Mouse (Mus musculus) lung, adult 2 months (tissue): Measurements from ENCODE around the gene Fbxl7. TPM values are rescaled to one million over a fixed set of nuclear protein-coding genes. Genes with fewer than 3 reads are reported as not detected.

Experiments
- DNase-seq: peaks from one replicate; pipeline ENCODE4 v3.0.0; 2022
- H3K4me1 ChIP-seq: fragments of 200-500 bp; 2 replicates; pipeline ENCODE4 v1.6.1; 2011; ENCODE audit warnings: low read length; ENCODE audit not compliant: control insufficient read depth, insufficient read depth
- H3K4me3 ChIP-seq: fragments of 200-500 bp; replicated peaks from 2 replicates; pipeline ENCODE3; 2011; ENCODE audit warnings: low read depth, mild to moderate bottlenecking, control low read depth, low read length; ENCODE audit errors: extremely low read depth
- CTCF ChIP-seq: fragments of 200-500 bp; IDR thresholded peaks from 2 replicates; pipeline ENCODE4 v1.5.1; 2011; ENCODE audit warnings: mild to moderate bottlenecking, low read length, control low read depth; ENCODE audit not compliant: insufficient read depth
- POLR2A ChIP-seq: fragments of 200-500 bp; IDR thresholded peaks from 2 replicates; pipeline ENCODE4 v1.6.1; 2011; ENCODE audit warnings: low read depth, mild to moderate bottlenecking, control low read depth, low read length, borderline replicate concordance; ENCODE audit errors: extremely low read depth
- WGBS: fragments of 180-500 bp; shearing (Covaris S2); methylation state at CpG from one replicate; pipeline ENCODE4 v1.1.7; 2018; 5-methylcytosine and 5-hydroxymethylcytosine counted together
- polyA plus RNA-seq: library from polyadenylated mRNA; depleted of rRNA; stranded (reverse); fragments of >200 nt; gene quantifications from 2 replicates; pipeline ENCODE4 v1.2.3, GENCODE M21; 2012

The Fbxl7 gene
- polyA plus RNA-seq, 1 experiment = 7.7 TPM

- peaks cover 2% of the 10 kb centered on the region; the same call in 1 of the 2 replicates for H3K4me1 ChIP-seq
- WGBS = 93% methylated on average over 8 of the region's 8 CpGs
- TF ChIP-seq POLR2A = no peak
- TF ChIP-seq CTCF = no peak
- no peak for DNase-seq
- no peak overlapping the region for H3K4me3 ChIP-seq
These were observed 15.0 kb downstream of the Fbxl7 start for GRCm38 (mm10) chr15:26880212-26880956.

- DNase-seq = peak; percentile 36
- TF ChIP-seq CTCF (no peak), POLR2A (no peak)
- WGBS = 15% methylated on average over 4 of the region's 4 CpGs
These were observed 19.7 kb downstream of the Fbxl7 start for GRCm38 (mm10) chr15:26875687-26876086.

DNA sequence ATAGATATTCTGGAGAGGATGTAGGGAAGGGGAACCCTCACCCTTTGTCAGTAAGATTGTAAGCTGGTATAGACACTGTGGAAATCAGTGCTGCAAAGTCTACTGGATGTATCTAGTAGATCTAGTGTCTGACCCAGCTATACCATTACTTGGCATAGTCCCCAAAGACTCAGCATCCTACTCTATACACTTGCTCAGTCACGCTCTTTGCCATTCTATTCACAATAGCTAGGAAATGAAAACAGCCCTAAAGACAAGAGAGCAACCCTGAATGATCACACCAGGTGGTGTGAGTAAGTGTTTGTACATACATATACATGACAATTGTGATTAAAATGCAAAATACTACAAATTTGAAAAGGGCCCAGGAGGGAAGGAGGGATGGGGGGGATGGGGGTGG, 23.1 kb downstream of the Fbxl7 start:
- Histone ChIP-seq H3K4me3 (no peak overlapping the region), H3K4me1 (peaks cover 2% of the 10 kb centered on the region)
- 92% methylated on average over 1 of the region's 1 CpGs for WGBS
- TF ChIP-seq CTCF = no peak
- no peak for TF ChIP-seq POLR2A
- DNase-seq = no peak

More at GRCm38 (mm10) chr15:26875687-26876086, 19.7 kb downstream of the Fbxl7 start:
- H3K4me3 ChIP-seq = no peak overlapping the region
- peaks cover 2% of the 10 kb centered on the region; the same call in 1 of the 2 replicates for H3K4me1 ChIP-seq

GRCm38 (mm10) chr15:26869197-26869596, 26.2 kb downstream of the Fbxl7 start:
- Histone ChIP-seq H3K4me1 (no peaks in the 10 kb centered on the region; the same call in 1 of the 2 replicates), H3K4me3 (no peak overlapping the region)
- TF ChIP-seq CTCF (no peak), POLR2A (no peak)
- WGBS = 57% methylated on average over 3 of the region's 3 CpGs
- no peak for DNase-seq

DNA sequence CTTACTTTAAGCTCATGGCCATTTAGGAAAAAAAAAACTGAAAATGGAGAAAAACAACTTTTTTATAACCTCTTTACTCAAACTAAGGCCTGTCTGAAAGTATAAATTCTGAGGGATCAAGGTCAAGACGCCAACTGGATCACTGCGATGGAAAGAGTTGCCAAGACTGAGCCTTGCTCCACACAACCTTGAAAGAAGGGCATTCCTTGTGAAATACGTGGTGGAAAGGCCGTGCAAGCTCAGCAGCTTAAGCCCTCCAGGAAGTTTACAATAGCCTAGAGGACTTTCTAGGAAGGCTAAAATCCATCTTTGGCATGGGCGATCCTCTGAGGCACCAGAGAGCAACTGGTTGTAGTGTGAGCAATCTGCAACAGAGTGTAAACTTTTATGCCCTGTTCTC, 27.9 kb downstream of the Fbxl7 start:
- WGBS = 49% methylated on average over 5 of the region's 5 CpGs
- TF ChIP-seq POLR2A (no peak), CTCF (no peak)
- no peak for DNase-seq
- H3K4me1 ChIP-seq = no peaks in the 10 kb centered on the region; the same call in 1 of the 2 replicates
- H3K4me3 ChIP-seq = no peak overlapping the region

DNA sequence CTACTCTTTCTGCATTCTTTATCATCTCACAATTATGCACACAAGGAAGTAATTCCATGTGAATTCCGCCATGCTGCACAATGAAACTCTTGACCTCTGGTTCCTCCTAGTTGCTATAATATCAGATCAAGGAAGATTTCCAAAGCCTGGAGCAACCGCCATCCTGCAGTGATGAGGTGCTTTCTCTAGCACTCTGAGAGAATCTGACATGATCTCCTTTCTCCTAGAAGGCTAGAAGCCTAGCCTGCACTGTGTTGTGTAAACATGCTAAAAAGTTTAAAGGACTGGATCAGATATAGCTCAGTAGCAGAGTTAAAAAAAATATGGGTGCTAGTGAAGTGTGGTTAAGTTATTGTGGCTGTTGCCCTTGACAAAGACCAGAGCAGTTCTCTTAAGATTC, 33.2 kb downstream of the Fbxl7 start:
- H3K4me1 ChIP-seq = no peaks in the 10 kb centered on the region
- H3K4me3 ChIP-seq = no peak overlapping the region
- no peak for DNase-seq
- TF ChIP-seq CTCF (no peak), POLR2A (no peak)
- 67% methylated on average over 2 of the region's 2 CpGs for WGBS

GRCm38 (mm10) chr15:26849626-26850025, 45.8 kb downstream of the Fbxl7 start:
- WGBS = 13% methylated on average over 1 of the region's 1 CpGs
- TF ChIP-seq CTCF = no peak
- TF ChIP-seq POLR2A = no peak
- Histone ChIP-seq H3K4me1 (no peaks in the 10 kb centered on the region), H3K4me3 (no peak overlapping the region)
- DNase-seq = no peak

- no peak for DNase-seq
- H3K4me1 ChIP-seq = no peaks in the 10 kb centered on the region
- 68% methylated on average over 6 of the region's 6 CpGs for WGBS
- TF ChIP-seq POLR2A (no peak), CTCF (no peak)
- H3K4me3 ChIP-seq = no peak overlapping the region
These were observed 53.2 kb downstream of the Fbxl7 start for GRCm38 (mm10) chr15:26842216-26842615.

DNA sequence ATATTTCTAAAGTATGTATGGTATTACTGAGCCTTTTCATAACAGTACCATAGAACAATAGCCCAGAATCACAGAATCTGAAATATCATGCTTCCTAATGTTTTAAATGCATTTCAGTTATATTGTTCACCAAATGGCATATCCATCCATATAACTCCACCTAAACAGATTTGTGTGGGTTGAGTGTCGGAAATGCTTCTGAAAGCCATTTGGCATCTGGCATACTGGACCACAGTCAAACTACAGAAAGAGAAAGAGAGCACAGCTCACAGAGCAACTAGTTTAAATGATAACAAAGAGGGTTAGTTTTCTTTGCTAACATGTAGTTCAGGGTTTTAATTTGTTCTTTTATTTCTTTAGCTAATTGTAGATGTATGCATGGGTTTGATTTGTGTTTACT, 57.0 kb downstream of the Fbxl7 start:
- Histone ChIP-seq H3K4me3 (no peak overlapping the region), H3K4me1 (no peaks in the 10 kb centered on the region)
- WGBS = 91% methylated on average over 1 of the region's 1 CpGs
- no peak for DNase-seq
- TF ChIP-seq CTCF (no peak), POLR2A (no peak)

- WGBS = 37% methylated on average over 3 of the region's 3 CpGs
- Histone ChIP-seq H3K4me3 (no peak overlapping the region), H3K4me1 (no peaks in the 10 kb centered on the region)
- TF ChIP-seq POLR2A = no peak
- no peak for TF ChIP-seq CTCF
- no peak for DNase-seq
These were observed 58.2 kb downstream of the Fbxl7 start for GRCm38 (mm10) chr15:26837200-26837599.
